Mouse (Mus musculus): ENCODE data around the gene Gm20532. TPM values are rescaled to one million over a fixed set of nuclear protein-coding genes. Genes with fewer than 3 reads are reported as not detected.

The Gm20532 gene
- polyA plus RNA-seq, 1 experiment from 2014 or later, result not detected

- H3K4me3 ChIP-seq (replicated peaks), result peak overlapping the region; percentile 77
- peaks cover 38% of the 10 kb centered on the region for H3K4me1 ChIP-seq
- 90% methylated on average over 10 of the region's 10 CpGs for WGBS
- no peaks in the 10 kb centered on the region for H3K9me3 ChIP-seq (replicated peaks)
- H3K27me3 ChIP-seq, result no peaks in the 10 kb centered on the region
- H3K4me2 ChIP-seq, result peak overlapping the region; percentile 84
- ATAC-seq (replicated peaks; ENCODE audit: low FRiP score), result no peak
- peak overlapping the region; percentile 79 for H3K9ac ChIP-seq
- peak overlapping the region; percentile 83; the same call in 1 of the 2 replicates for H3K27ac ChIP-seq
- H3K36me3 ChIP-seq, result peaks cover 34% of the 10 kb centered on the region
Measured at GRCm38 (mm10) chr2:26589284-26589683, 2.8 kb downstream of the Gm20532 start.

GRCm38 (mm10) chr2:26590282-26590681 is 3.8 kb downstream of the Gm20532 start:
- Histone ChIP-seq H3K9ac (no peak overlapping the region), H3K4me3 (replicated peaks) (peak overlapping the region; percentile 77)

GRCm38 (mm10) chr2:26590962-26591361 is 4.5 kb downstream of the Gm20532 start:
- ATAC-seq (replicated peaks; ENCODE audit: low FRiP score), result no peak
- Histone ChIP-seq H3K27ac (peak overlapping the region; percentile 49; the same call in 1 of the 2 replicates), H3K4me1 (peaks cover 52% of the 10 kb centered on the region), H3K4me2 (peak overlapping the region; percentile 84; the same call in 1 of the 2 replicates), H3K27me3 (no peaks in the 10 kb centered on the region), H3K9me3 (replicated peaks) (no peaks in the 10 kb centered on the region), H3K9ac (no peak overlapping the region), H3K4me3 (replicated peaks) (peak overlapping the region; percentile 77), H3K36me3 (peaks cover 50% of the 10 kb centered on the region)
- 84% methylated on average over 7 of the region's 7 CpGs for WGBS

More at GRCm38 (mm10) chr2:26590282-26590681, 3.8 kb downstream of the Gm20532 start:
- Histone ChIP-seq H3K4me1 (peaks cover 45% of the 10 kb centered on the region), H3K9me3 (replicated peaks) (no peaks in the 10 kb centered on the region), H3K27ac (peak overlapping the region; percentile 83), H3K4me2 (peak overlapping the region; percentile 84), H3K27me3 (no peaks in the 10 kb centered on the region), H3K36me3 (peaks cover 44% of the 10 kb centered on the region)
- 83% methylated on average over 7 of the region's 7 CpGs for WGBS
- ATAC-seq (replicated peaks; ENCODE audit: low FRiP score), result no peak

GRCm38 (mm10) chr2:26591416-26591815 is 5.0 kb downstream of the Gm20532 start:
- H3K4me3 ChIP-seq (replicated peaks), result peak overlapping the region; percentile 10; the same call in 1 of the 2 replicates
- peak overlapping the region; percentile 49; the same call in 1 of the 2 replicates for H3K27ac ChIP-seq
- no peak for ATAC-seq (replicated peaks; ENCODE audit: low FRiP score)
- no peak overlapping the region for H3K9ac ChIP-seq
- no peaks in the 10 kb centered on the region for H3K9me3 ChIP-seq (replicated peaks)
- H3K27me3 ChIP-seq, result no peaks in the 10 kb centered on the region
- peaks cover 48% of the 10 kb centered on the region for H3K4me1 ChIP-seq
- 83% methylated on average over 12 of the region's 12 CpGs for WGBS
- peaks cover 53% of the 10 kb centered on the region for H3K36me3 ChIP-seq
- 0 out of 2 replicates have a peak overlapping the region, but pooled peaks have one; percentile 84 for H3K4me2 ChIP-seq

- peaks cover 34% of the 10 kb centered on the region for H3K4me1 ChIP-seq
- no peak overlapping the region for H3K4me3 ChIP-seq (replicated peaks)
- no peaks in the 10 kb centered on the region for H3K27me3 ChIP-seq
- H3K4me2 ChIP-seq, result no peak overlapping the region
- 54% methylated on average over 9 of the region's 9 CpGs for WGBS
- H3K9ac ChIP-seq, result no peak overlapping the region
- no peaks in the 10 kb centered on the region for H3K9me3 ChIP-seq (replicated peaks)
- H3K36me3 ChIP-seq, result peaks cover 53% of the 10 kb centered on the region
- ATAC-seq (replicated peaks; ENCODE audit: low FRiP score), result peak; percentile 3; the same call in 1 of the 2 replicates
- H3K27ac ChIP-seq, result peak overlapping the region; percentile 13; the same call in 1 of the 2 replicates
Measured at GRCm38 (mm10) chr2:26593211-26594021, 7.0 kb downstream of the Gm20532 start.

GRCm38 (mm10) chr2:26594022-26594346 is 7.5 kb downstream of the Gm20532 start:
- Histone ChIP-seq H3K36me3 (peaks cover 53% of the 10 kb centered on the region), H3K27me3 (no peaks in the 10 kb centered on the region), H3K9me3 (replicated peaks) (no peaks in the 10 kb centered on the region), H3K4me1 (peaks cover 31% of the 10 kb centered on the region), H3K4me3 (replicated peaks) (no peak overlapping the region), H3K9ac (no peak overlapping the region), H3K27ac (peak overlapping the region; percentile 13; the same call in 1 of the 2 replicates), H3K4me2 (no peak overlapping the region)
- WGBS, result 63% methylated on average over 9 of the region's 9 CpGs
- 0 out of 2 replicates have a peak, but pooled peaks have one; percentile 1 for ATAC-seq (replicated peaks; ENCODE audit: low FRiP score)

GRCm38 (mm10) chr2:26594461-26594933 is 8.1 kb downstream of the Gm20532 start:
- ATAC-seq (replicated peaks; ENCODE audit: low FRiP score), result 0 out of 2 replicates have a peak, but pooled peaks have one; percentile 5
- peaks cover 53% of the 10 kb centered on the region for H3K36me3 ChIP-seq
- H3K9ac ChIP-seq, result no peak overlapping the region
- no peaks in the 10 kb centered on the region for H3K9me3 ChIP-seq (replicated peaks)
- no peak overlapping the region for H3K4me2 ChIP-seq
- H3K27me3 ChIP-seq, result no peaks in the 10 kb centered on the region
- WGBS, result 92% methylated on average over 7 of the region's 7 CpGs
- no peak overlapping the region for H3K4me3 ChIP-seq (replicated peaks)
- peaks cover 29% of the 10 kb centered on the region for H3K4me1 ChIP-seq
- peak overlapping the region; percentile 82 for H3K27ac ChIP-seq

- H3K27ac ChIP-seq, result peak overlapping the region; percentile 82
- 64% methylated on average over 6 of the region's 6 CpGs for WGBS
- no peaks in the 10 kb centered on the region for H3K27me3 ChIP-seq
- peak; percentile 75 for ATAC-seq (replicated peaks; ENCODE audit: low FRiP score)
- H3K4me3 ChIP-seq (replicated peaks), result no peak overlapping the region
- no peaks in the 10 kb centered on the region for H3K9me3 ChIP-seq (replicated peaks)
- H3K9ac ChIP-seq, result no peak overlapping the region
- peaks cover 33% of the 10 kb centered on the region for H3K4me1 ChIP-seq
- H3K4me2 ChIP-seq, result no peak overlapping the region
- peaks cover 53% of the 10 kb centered on the region for H3K36me3 ChIP-seq
Measured at GRCm38 (mm10) chr2:26594934-26595724, 8.7 kb downstream of the Gm20532 start.

GRCm38 (mm10) chr2:26595725-26596435 is 9.4 kb downstream of the Gm20532 start:
- ATAC-seq (replicated peaks; ENCODE audit: low FRiP score), result no peak
- Histone ChIP-seq H3K9ac (no peak overlapping the region), H3K36me3 (peaks cover 51% of the 10 kb centered on the region), H3K27ac (peak overlapping the region; percentile 82), H3K4me1 (peaks cover 38% of the 10 kb centered on the region), H3K9me3 (replicated peaks) (no peaks in the 10 kb centered on the region), H3K27me3 (no peaks in the 10 kb centered on the region), H3K4me3 (replicated peaks) (no peak overlapping the region), H3K4me2 (no peak overlapping the region)
- WGBS, result 81% methylated on average over 11 of the region's 11 CpGs

GRCm38 (mm10) chr2:26596898-26597297 is 10.5 kb downstream of the Gm20532 start:
- H3K27ac ChIP-seq, result no peak overlapping the region
- no peaks in the 10 kb centered on the region for H3K27me3 ChIP-seq
- no peak overlapping the region for H3K9ac ChIP-seq
- H3K9me3 ChIP-seq (replicated peaks), result no peaks in the 10 kb centered on the region
- H3K4me3 ChIP-seq (replicated peaks), result no peak overlapping the region
- peaks cover 39% of the 10 kb centered on the region for H3K4me1 ChIP-seq
- ATAC-seq (replicated peaks; ENCODE audit: low FRiP score), result no peak
- H3K36me3 ChIP-seq, result peaks cover 42% of the 10 kb centered on the region
- WGBS, result 89% methylated on average over 3 of the region's 3 CpGs
- H3K4me2 ChIP-seq, result no peak overlapping the region

GRCm38 (mm10) chr2:26597810-26598209 is 11.4 kb downstream of the Gm20532 start:
- Histone ChIP-seq H3K9me3 (replicated peaks) (no peaks in the 10 kb centered on the region), H3K9ac (no peak overlapping the region), H3K36me3 (peaks cover 33% of the 10 kb centered on the region), H3K27ac (0 out of 2 replicates have a peak overlapping the region, but pooled peaks have one; percentile 2), H3K27me3 (no peaks in the 10 kb centered on the region), H3K4me3 (replicated peaks) (no peak overlapping the region), H3K4me2 (no peak overlapping the region), H3K4me1 (peaks cover 48% of the 10 kb centered on the region)
- 88% methylated on average over 2 of the region's 2 CpGs for WGBS
- no peak for ATAC-seq (replicated peaks; ENCODE audit: low FRiP score)

Data from kidney, embryonic 15.5 days (tissue).